Mouse (Mus musculus) cortical plate, adult 2 months (tissue): ENCODE measurements around the gene Tmprss9.

Experiments
- CTCF ChIP-seq: fragments of 200-500 bp; IDR thresholded peaks from 2 replicates; pipeline ENCODE4 v1.5.1; 2011; ENCODE audit warnings: mild to moderate bottlenecking, control low read depth, low read length; ENCODE audit not compliant: insufficient read depth; ENCODE audit errors: extremely low read depth
- POLR2A ChIP-seq: fragments of 200-500 bp; IDR thresholded peaks from 2 replicates; pipeline ENCODE4 v1.6.1; 2011; ENCODE audit warnings: mild to moderate bottlenecking, low read length, control low read depth; ENCODE audit not compliant: insufficient read depth; ENCODE audit errors: extremely low read depth

DNA sequence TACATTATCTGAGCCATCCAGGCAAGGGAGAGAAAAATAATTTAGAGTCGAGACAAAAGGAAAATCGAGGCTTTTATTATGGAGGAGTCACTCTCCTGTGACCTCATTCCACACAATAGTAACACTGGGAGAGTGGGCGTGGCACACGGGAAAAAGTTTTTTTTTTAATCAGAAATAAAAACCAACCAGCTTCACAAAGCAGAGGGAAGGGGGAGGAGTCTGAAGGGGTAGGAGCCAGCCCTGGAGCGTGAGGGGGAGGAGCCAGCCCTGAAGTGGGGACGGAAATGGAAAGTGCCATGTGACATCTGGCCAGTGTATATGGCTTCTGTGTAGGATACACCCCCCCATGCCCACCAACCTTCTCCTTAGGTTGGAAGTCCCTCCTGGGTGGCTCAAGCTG, 76.9 kb downstream of the Tmprss9 start:
- TF ChIP-seq POLR2A, result no peak
- TF ChIP-seq CTCF, result no peak
